Mouse (Mus musculus) heart, embryonic 14.5 days (tissue): ENCODE measurements at regions not wholly inside any gene's neighbourhood (a gene's known extent, or its start where the extent isn't known, plus 50 kb on each side); places are given as distances from the start of the nearest gene placed in this dataset.

Source experiments
- ATAC-seq: fragments of 200-750 bp; cut with Nextera tagmentation; 2 replicates; pipeline ENCODE4 v1.8.0; 2017; ENCODE audit warnings: low read depth, moderate TSS enrichment; ENCODE audit not compliant: insufficient number of reproducible peaks, insufficient read depth, low FRiP score
- H3K27ac ChIP-seq, 2 experiments: fragments of 200-500 bp in 1 of 2; fragments of 300-500 bp in 1 of 2; sonication (generic) in 1 of 2; replicated peaks in 1 of 2; 2 replicates each; pipeline ENCODE4 v1.5.1; 2012 to 2014; ENCODE audit warnings: low read depth in 2 of 2, low read length in 2 of 2, control low read depth in 1 of 2, mild to moderate bottlenecking in 1 of 2, mixed read lengths in 1 of 2; ENCODE audit not compliant: control insufficient read depth in 1 of 2, insufficient read depth in 1 of 2
- H3K27me3 ChIP-seq: fragments of 300-500 bp; sonication (generic); 2 replicates; pipeline ENCODE4 v1.6.1; 2014; ENCODE audit warnings: mild to moderate bottlenecking, low read length, control low read depth; ENCODE audit not compliant: control insufficient read depth, insufficient read depth
- H3K36me3 ChIP-seq: fragments of 300-500 bp; sonication (generic); 2 replicates; pipeline ENCODE4 v1.6.1; 2014; ENCODE audit warnings: mild to moderate bottlenecking, control low read depth, low read length, mixed read lengths; ENCODE audit not compliant: control insufficient read depth, insufficient read depth
- H3K4me1 ChIP-seq, 2 experiments: fragments of 200-500 bp in 1 of 2; fragments of 300-500 bp in 1 of 2; sonication (generic) in 1 of 2; 2 replicates each; pipeline ENCODE4 v1.6.1; 2012 to 2014; ENCODE audit warnings: low read length in 2 of 2, control low read depth in 1 of 2, mixed read lengths in 1 of 2; ENCODE audit not compliant: control insufficient read depth in 2 of 2, insufficient read depth in 2 of 2
- H3K4me2 ChIP-seq: fragments of 300-500 bp; sonication (generic); 2 replicates; pipeline ENCODE4 v1.6.1; 2014; ENCODE audit warnings: mild to moderate bottlenecking, low read length
- H3K4me3 ChIP-seq, 2 experiments: fragments of 200-500 bp in 1 of 2; fragments of 300-500 bp in 1 of 2; sonication (generic) in 1 of 2; 2 replicates each; pipeline ENCODE4 v1.5.1; 2012 to 2014; ENCODE audit warnings: low read length in 2 of 2, mild to moderate bottlenecking in 2 of 2, control low read depth in 1 of 2, low read depth in 1 of 2, moderate library complexity in 1 of 2; ENCODE audit not compliant: control insufficient read depth in 1 of 2, insufficient read depth in 1 of 2
- H3K9ac ChIP-seq: fragments of 300-500 bp; sonication (generic); 2 replicates; pipeline ENCODE4 v1.6.1; 2014; ENCODE audit warnings: mild to moderate bottlenecking, low read length
- H3K9me3 ChIP-seq: fragments of 300-500 bp; sonication (generic); 2 replicates; pipeline ENCODE4 v1.6.1; 2016; ENCODE audit warnings: low read length, control low read depth; ENCODE audit not compliant: control insufficient read depth
- WGBS: fragments of 180-500 bp; shearing (Covaris S2); extraction: QIAGEN DNeasy Blood & Tissue Kit; methylation state at CpG from one replicate; pipeline ENCODE4 v1.1.7; 2014; 5-methylcytosine and 5-hydroxymethylcytosine counted together

DNA sequence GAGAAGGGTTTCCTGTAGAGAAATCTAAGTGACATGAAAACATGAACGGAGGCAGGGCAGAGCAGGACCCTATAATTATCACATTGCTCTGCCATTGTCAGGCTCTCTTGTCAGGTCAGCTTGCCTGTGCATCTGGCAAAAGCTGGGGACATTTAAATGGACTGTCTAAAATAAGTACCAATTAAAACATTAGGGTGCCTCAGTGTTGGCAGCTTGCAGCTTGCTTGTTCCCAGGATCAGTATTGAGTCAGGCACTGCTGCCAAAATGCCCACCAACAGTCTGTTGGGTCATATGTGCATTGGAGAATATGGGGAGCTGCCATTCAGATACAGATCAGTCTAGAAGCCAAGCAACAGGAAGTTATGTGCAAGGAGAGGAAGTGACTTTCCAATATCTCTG, 349.5 kb upstream of the B3gat1 start:
- Histone ChIP-seq H3K9ac (no peak overlapping the region), H3K9me3 (no peaks in the 10 kb centered on the region), H3K36me3 (no peaks in the 10 kb centered on the region), H3K27ac (no peak overlapping the region), H3K4me1 (no peaks in the 10 kb centered on the region), H3K4me3 (no peak overlapping the region), H3K4me2 (no peak overlapping the region), H3K27me3 (no peaks in the 10 kb centered on the region)
- no peak for ATAC-seq
- 70% methylated on average over 1 of the region's 1 CpGs for WGBS

DNA sequence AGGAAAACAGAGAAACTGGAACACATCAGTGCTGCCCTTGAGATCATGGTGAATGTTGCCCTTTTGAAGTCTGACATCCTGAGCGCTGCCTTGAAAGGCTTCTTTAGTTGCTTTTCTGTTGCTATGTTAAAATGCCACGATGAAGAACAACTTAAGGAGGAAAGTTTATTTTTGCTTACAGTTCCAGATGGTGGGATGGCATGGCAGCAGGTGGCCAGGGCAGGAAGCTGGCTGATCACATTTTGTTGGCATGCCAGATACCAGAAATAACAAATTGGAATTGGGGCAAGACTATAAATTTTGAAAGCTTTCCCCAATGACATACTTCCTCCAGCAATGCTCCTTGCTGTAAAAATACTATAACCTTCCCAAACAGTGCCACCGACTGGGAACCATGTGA, 334.9 kb upstream of the B3gat1 start:
- no peaks in the 10 kb centered on the region for H3K4me1 ChIP-seq
- H3K27ac ChIP-seq, result no peak overlapping the region
- no peak overlapping the region for H3K4me2 ChIP-seq
- H3K36me3 ChIP-seq, result no peaks in the 10 kb centered on the region
- ATAC-seq, result no peak
- 69% methylated on average over 3 of the region's 3 CpGs for WGBS
- H3K4me3 ChIP-seq, result no peak overlapping the region
- H3K9me3 ChIP-seq, result no peaks in the 10 kb centered on the region
- no peaks in the 10 kb centered on the region for H3K27me3 ChIP-seq
- no peak overlapping the region for H3K9ac ChIP-seq

DNA sequence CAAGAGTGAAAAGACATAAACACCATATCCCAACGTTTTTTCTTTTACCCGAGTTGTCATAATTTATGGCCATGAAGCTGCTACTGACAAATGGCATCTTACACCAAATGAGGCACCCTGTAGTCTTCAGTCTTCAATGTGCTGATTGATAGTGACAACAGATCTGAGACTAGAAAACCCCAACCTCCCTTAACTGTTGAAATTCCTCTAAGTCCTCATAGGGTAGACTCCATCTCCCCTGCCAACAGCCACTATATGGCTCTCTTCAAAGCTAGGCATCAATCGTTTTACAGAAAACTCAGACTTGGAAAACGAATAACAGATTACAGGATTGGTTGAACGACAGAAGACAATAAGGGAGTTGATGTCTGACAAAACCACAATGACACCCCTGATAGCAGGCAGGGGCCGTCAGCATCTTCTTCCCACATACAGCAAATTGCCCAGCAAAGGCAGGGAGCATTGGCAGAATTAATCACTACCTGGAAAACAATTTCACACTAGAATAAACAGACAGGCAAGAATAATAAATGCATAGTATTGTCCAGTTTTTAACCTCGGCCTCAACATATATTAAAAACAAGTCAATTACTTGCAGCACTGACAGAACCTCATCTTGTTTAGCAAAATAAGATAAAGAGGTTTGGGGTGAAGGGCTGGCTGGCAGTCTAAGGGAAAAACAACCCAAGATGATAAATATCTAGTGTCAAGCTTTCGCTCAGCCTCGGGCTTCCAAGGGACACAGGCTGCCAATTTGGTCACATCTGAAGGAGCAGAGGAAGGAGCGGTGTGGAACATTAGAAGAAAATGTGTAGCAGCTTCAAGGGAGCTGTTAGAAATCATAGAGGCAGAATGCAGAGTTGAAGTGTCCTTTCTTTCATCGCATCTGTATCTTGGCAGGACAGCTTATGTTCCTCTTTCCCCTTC, 310.4 kb upstream of the B3gat1 start:
- WGBS, result 59% methylated on average over 11 of the region's 11 CpGs
- ATAC-seq, result no peak

DNA sequence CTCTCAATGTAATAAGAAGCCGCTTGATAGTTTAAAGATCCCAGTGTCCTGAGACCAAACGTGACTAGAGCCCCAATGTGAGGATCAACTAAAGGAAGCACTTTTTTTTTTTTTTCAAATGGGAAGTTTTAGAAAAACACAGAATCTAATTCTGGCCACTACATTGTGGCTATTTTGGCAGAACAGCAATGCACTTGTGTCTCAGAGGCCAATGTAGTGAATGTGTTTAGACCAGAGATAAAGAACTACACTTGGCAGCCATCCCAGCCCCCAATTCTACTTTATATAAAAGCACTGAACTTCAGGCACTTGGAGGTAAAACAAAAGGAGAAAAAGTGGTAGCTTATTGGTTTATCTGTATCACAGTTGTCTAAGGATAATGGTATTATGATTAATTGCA, 298.0 kb upstream of the B3gat1 start:
- Histone ChIP-seq H3K27me3 (no peaks in the 10 kb centered on the region), H3K36me3 (no peaks in the 10 kb centered on the region), H3K9me3 (no peaks in the 10 kb centered on the region), H3K27ac (no peak overlapping the region), H3K4me1 (no peaks in the 10 kb centered on the region), H3K9ac (no peak overlapping the region), H3K4me2 (no peak overlapping the region), H3K4me3 (no peak overlapping the region)
- ATAC-seq, result no peak
- 58% methylated on average over 2 of the region's 2 CpGs for WGBS

More for the DNA sequence above, 310.4 kb upstream of the B3gat1 start:
- no peaks in the 10 kb centered on the region for H3K27me3 ChIP-seq
- H3K4me3 ChIP-seq, result no peak overlapping the region
- no peak overlapping the region for H3K4me2 ChIP-seq
- H3K4me1 ChIP-seq, result no peaks in the 10 kb centered on the region
- H3K36me3 ChIP-seq, result no peaks in the 10 kb centered on the region
- H3K27ac ChIP-seq, result no peak overlapping the region
- no peak overlapping the region for H3K9ac ChIP-seq
- no peaks in the 10 kb centered on the region for H3K9me3 ChIP-seq

DNA sequence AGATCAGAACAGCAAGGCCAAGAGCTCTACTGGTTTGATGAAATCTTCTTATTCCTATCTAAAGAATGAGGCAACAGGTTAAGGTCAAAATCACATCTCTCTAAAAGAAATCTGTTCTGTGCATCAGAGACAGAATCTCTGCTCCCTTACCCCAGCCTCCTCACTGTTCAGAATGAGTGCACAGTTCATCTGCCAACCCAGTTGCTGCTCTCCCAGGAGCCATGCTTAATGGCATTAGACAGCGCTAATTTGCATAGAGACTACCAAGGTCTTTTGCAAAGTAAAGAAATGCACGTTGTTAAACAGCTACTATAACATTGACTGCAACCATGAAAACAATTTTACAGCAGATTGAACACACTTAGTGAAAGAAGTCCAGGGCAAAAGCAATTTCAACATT, 296.3 kb upstream of the B3gat1 start:
- H3K9ac ChIP-seq, result no peak overlapping the region
- H3K27ac ChIP-seq, result no peak overlapping the region
- no peaks in the 10 kb centered on the region for H3K27me3 ChIP-seq
- ATAC-seq, result no peak
- H3K4me3 ChIP-seq, result no peak overlapping the region
- H3K4me1 ChIP-seq, result no peaks in the 10 kb centered on the region
- H3K9me3 ChIP-seq, result no peaks in the 10 kb centered on the region
- no peak overlapping the region for H3K4me2 ChIP-seq
- WGBS, result 66% methylated on average over 2 of the region's 2 CpGs
- H3K36me3 ChIP-seq, result no peaks in the 10 kb centered on the region

DNA sequence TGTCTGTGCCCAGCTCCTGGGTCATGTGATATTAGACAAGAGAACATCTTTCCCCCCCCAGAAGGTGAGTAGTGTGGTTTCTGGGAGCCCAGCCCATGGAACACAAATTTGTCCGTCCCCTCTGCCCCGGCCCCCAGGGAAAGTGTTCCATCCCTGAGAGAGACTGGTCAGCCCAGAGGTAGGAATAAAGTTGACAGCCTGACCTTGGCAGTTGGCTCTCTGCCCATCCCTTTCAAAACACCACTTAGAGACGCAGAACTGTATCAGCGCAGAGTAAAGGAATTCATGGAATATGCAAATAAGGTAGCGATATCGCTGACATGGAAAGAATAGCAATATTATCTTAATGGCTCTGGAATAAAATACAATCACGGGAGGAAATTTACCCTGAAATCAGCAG, 279.6 kb upstream of the B3gat1 start:
- Histone ChIP-seq H3K36me3 (no peaks in the 10 kb centered on the region), H3K4me1 (peaks cover 10 to 15% of the 10 kb centered on the region in 2 experiments), H3K9ac (no peak overlapping the region), H3K4me3 (no peak overlapping the region), H3K4me2 (peak overlapping the region; percentile 48), H3K27ac (peak overlapping the region; percentile 46 to 53; a peak in 3 of 4 replicates), H3K27me3 (no peaks in the 10 kb centered on the region), H3K9me3 (no peaks in the 10 kb centered on the region)
- peak; percentile 59; the same call in 1 of the 2 replicates for ATAC-seq
- WGBS, result 25% methylated on average over 7 of the region's 7 CpGs

DNA sequence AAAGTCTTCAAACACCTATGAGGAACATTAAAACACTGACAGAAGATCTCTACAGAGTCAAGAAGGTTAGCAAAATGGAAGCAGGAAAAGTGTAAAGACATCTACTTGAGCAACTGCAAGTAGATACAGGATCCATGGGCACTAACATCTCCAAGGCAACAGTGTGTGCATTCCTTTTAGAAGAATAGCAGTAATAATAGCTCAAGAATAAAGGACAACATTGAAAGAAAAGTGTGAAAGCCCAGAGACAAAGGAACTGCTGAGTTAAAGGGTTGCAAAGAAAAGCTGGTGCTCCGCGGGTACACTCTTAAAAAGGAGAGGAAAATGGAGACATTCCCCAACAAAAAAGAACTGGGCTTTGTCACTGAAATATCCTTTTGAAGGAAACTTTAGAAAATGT, 272.4 kb upstream of the B3gat1 start:
- Histone ChIP-seq H3K9me3 (no peaks in the 10 kb centered on the region), H3K27me3 (no peaks in the 10 kb centered on the region), H3K4me1 (no peaks in the 10 kb centered on the region), H3K36me3 (no peaks in the 10 kb centered on the region), H3K4me2 (no peak overlapping the region), H3K27ac (no peak overlapping the region), H3K9ac (no peak overlapping the region), H3K4me3 (no peak overlapping the region)
- WGBS, result 75% methylated on average over 2 of the region's 2 CpGs
- no peak for ATAC-seq
